Mouse (Mus musculus): ENCODE data around the gene Inpp5k.

DNA sequence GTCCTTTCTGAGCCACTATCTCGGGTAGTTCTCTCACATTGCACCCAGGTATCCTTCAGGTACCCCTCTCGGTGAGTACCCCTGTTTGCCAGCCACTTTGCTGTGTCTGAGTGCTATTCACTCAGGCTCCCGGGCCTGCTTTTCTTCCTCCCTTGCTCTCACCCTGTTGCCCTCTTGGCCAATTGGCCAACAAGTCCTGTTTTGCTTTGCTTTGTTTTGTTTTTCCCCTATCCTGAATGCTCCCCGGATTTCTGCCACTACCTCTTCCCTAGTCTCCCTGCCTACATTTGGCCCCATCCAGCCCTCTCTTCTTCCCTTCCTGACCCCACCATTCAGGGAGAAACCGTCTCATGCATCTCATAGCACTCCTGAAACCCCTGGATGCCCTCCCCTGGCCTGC lies 44.8 kb upstream of the Inpp5k start:
- TF ChIP-seq CTCF (IDR thresholded peaks at IDR 0.05; ENCODE audit: borderline replicate concordance, insufficient read depth, low read length), result no peak
- TF ChIP-seq POLR2A (IDR thresholded peaks at IDR 0.05; ENCODE audit: low read depth, low read length), result no peak
